Mouse (Mus musculus) thymus, adult 2 months (tissue): ENCODE measurements at regions not wholly inside any gene's neighbourhood (a gene's known extent, or its start where the extent isn't known, plus 50 kb on each side); places are given as distances from the start of the nearest gene placed in this dataset.

Experiments
- CTCF ChIP-seq: fragments of 200-500 bp; IDR thresholded peaks from 2 replicates; pipeline ENCODE4 v1.5.1; 2012; ENCODE audit warnings: mild to moderate bottlenecking, control low read depth, low read length, moderate library complexity, borderline replicate concordance; ENCODE audit not compliant: control insufficient read depth, poor library complexity, insufficient read depth; ENCODE audit errors: extremely low read depth
- POLR2A ChIP-seq: fragments of 200-500 bp; IDR thresholded peaks from 2 replicates; pipeline ENCODE4 v1.6.1; 2012; ENCODE audit warnings: mild to moderate bottlenecking, low read length, control low read depth, moderate library complexity; ENCODE audit not compliant: control insufficient read depth, poor library complexity, insufficient read depth; ENCODE audit errors: extremely low read depth

DNA sequence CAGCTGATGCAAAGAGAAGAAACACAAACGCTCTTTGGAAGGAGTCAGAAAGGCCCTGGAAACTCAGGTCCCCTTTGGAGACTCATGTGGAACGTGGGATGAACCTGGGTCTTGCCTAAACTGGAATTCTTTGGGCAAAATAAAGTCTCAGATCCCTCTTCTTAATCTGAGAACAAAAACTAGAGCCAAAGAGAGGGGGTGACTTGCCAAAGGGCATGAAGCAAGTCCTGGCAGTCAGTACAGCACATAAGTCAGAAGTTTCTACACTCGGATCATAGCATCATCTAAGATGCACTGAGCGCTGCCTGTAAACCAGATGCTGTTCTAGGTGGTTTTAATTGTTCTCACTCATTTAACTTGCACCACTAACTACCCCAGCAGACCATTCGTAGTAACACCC, 101.8 kb upstream of the Usp24 start:
- TF ChIP-seq CTCF, result no peak
- TF ChIP-seq POLR2A, result no peak
